Mouse (Mus musculus) fibroblast of lung, adult 2 months (primary cell): ENCODE data around the gene Tex261.
A peak's percentile ranks its signal among the peaks of the same experiment; 100 is the strongest.
"Not testable (repeated sequence)": the region's sequence is repeated elsewhere in the genome, so short reads cannot be mapped to it uniquely, and the experiment has no call there.

Experiments
- DNase-seq: peaks from one replicate; pipeline ENCODE4 v3.0.0-alpha.2; 2011; ENCODE audit warnings: low read depth

Gene Tex261

DNA sequence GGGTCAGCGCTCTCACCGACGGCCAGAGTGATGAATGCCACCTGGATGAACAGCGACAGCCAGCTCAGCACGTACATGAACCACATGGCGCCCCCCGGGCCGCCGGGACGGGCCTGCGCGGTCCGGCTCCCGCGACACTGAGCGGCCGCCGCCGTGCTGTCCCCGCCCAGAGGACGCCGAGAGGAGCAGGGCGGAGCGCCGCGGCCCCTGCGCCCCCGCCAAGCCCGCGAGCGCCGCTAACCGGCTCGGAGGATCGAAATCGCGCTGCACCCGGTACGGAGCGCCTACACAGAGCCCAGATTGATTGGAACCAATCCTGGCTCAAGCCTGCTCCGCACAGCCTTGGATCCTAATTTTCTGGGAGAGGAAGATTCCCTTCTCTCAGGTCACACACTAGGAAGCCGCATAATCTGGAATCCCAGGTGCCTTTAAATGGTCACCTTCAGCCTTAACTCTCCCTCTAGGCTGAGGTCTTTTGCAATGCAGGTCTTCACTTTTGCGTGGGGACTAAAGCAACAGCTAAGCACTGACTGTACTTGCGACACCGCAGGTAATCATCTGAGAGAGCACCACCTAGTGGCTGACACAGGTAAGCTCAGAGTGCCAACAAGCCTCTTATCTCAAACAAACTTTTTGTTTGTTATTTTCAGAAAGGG is at the start of gene Tex261:
Tex261 (minus strand) TSS at position 176 of the 656 bp plus-strand sequence.
- DNase-seq: peak; percentile 73

DNA sequence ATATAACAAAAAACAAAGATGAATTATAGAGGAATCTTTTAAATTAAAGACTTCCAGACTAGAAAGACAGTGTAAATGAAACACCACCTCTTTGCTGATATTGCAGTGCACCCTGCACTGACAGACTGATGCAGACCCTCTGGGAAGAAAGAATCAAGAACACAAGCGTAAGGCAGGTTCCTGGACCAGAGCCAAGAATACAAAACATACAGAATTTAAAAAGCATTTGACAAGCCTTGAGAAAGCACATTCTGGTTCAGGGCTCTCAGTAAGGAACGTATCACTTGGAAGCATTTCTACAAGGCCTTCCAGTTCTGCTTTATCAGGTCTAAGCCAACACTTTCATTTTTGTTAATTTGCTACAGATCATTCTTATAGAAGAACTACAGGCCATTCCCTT is 46.2 kb upstream of the Tex261 start:
- DNase-seq: no peak

DNA sequence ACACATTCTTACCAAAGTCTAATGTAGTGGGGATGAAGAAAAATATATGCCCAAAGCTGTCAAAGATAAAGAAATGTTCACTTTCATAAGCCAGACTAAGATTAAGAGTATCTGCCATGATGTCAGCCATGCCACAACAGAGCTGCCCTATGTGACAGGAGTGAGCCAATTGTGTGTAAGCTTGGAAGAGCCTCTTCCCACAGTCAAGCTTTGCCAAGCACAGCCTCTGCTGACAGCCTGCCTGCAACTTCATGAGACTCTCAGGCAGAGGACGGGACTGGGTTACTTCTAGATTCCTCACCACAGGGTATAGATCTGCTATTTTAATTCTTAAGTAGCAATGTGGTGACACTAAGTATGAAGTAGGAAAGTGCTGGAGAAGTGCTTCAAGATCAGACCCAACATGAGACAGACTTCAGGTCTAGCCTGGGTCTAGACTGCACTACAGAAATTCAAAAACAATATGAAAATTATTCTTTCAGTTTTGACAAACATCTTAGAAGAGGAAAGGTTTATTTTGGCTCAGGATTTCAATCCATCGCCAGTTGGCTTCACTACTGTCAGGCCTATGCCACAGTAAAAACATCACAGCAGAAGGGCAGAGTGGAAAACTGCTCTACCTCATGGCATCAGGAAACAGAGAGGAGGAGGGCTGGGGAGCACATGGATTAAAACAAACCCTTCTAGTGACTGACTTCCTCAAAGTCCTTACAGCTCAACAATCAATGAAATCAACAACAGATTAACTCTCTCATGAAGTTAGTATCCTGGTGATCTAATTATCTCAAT is 45.3 kb upstream of the Tex261 start:
- DNase-seq: peak; percentile 25

DNA sequence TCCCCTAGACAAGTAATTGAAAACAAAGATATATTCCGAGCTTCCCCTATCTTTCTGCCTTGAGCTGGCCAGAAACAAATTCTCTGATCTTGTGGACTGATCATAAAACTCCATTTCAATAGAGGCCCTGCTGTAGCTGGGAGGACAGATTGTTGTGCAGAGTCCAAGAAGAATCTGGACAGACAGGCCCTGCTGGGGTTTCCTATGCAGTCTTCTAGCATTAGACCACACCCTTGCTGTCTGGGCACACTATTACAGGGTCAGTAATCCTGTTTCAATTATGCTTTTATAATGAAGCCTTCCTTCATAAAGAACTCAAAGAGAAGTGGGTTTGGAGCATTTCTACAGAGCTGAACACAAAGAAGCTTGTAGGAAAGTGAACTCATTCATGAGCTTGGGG is 43.4 kb upstream of the Tex261 start:
- DNase-seq: no peak

DNA sequence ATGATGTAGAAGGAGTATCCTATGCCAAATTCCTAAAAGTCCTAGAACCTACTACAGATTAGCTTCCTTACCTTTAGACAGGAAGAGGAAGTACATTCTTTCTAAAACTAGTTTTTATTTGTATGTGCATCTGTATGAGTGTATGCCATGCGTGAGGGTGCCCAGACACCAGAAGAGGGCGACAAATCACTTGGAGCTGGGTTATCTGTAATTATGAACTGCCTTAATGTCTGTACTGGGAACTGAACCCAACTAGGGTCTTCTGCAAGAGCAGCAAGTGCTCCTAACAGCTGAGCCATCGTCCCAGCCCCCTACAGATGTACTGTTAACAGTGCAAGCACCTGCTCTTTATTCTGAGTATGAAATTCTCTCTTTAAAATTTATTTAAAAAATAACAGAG is 40.2 kb upstream of the Tex261 start:
- DNase-seq: no peak

DNA sequence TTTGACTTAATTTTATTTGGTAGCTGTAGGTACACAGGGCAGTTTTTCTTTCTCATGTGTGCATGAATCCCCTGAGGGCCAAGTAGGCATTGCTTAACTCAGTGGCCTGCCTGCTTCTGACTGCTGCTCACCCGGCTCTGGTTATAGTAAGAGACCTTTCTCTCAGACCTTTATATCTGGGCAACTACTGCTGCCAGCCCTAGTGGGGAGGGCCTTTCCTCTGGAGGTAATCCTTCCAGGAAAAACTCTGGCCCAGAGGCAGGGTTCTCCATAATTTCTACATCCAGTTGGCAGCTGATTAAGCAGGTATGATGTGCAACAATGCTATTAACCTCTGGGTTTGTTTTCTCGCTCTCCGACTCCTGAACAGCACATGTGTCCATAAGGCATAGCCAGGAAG is 27.2 kb upstream of the Tex261 start:
- DNase-seq: no peak

DNA sequence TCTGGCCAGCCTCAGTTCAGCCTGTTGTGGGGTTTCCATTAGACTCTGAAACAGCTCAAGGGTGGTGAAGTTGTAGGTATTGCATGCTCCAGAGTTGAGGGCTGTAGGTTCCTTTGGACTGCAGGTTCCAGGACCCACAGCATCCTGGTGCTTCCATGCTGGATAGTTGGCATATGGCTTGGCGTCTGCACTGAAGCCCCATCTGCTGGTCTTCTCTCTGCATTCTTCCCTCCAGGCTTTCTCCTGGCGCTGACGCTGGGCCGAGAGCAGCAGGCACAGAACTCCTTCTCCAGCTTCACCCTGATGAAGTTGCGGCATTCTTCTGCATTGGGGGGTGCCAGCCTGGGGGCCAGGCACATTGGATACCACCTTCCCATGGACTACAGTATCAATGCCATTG is 26.4 kb upstream of the Tex261 start:
- DNase-seq: no peak

DNA sequence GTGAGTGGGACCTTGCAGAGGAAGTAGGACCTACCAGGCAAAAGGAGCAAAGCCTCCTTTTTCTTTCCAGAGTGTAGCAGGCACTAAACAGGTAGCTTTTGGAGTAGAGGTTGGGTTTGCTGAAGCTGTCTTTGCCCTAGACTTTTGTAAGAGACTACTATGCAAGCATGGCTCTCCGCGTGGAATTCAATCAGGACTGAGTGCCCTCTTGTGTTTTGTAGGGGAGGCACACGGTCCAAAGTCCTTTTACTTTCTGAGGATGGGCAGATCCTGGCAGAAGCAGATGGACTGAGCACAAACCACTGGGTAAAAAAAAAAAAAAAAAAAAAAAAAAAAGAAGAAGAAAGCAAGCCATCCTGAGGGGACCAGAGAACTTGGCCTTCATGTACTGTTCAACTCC is 21.1 kb upstream of the Tex261 start:
- no peak for DNase-seq

DNA sequence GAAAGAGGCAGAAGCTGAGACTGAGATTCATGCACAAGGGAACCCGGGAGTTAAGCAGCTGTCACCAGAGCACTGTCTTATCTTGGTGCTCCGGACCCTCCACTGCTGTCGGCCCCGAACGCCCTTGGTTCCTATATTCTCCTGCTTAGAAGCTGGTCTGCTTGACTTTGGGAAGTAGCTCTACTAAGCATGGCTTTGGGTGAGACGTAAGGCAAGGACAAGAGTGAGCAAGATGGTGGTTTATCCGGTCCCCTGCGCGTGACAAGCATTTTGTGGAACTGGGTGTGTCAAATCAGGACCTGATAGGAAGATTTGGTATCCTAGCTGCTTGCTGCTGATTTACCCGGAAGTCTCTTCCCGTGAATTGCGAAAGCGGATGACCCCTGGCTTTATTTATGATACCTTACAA is 19.9 kb upstream of the Tex261 start:
- DNase-seq: no peak

DNA sequence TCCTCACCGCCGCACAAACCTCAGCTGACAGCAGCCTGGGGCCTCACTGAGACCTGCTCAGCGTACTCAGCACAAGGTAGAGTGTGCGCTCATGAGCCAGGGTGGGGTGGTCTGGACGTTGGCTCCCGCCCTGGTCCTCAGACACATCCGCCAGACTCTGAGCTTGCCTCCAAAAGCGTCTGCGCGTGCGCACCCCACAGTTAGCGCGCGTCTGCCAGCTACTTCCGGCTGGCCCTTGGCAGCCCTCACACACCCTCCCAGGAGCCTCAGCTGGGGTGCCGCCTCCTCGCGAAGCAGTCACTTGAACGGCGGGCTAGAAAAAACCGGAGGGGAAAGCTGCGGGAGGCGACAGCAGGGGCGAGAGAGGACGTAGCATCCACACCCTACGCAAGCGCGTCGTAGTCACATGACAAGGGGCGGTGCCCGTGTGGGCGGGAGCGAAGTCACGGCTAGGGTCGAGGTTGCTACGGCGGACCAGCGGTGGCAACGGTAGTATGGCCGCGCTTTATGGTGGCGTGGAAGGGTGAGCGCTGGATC is 19.2 kb upstream of the Tex261 start, which contains the start of gene Nagk:
Nagk (plus strand) TSS at position 223 of the 537 bp plus-strand sequence.
- peak; percentile 91 for DNase-seq

DNA sequence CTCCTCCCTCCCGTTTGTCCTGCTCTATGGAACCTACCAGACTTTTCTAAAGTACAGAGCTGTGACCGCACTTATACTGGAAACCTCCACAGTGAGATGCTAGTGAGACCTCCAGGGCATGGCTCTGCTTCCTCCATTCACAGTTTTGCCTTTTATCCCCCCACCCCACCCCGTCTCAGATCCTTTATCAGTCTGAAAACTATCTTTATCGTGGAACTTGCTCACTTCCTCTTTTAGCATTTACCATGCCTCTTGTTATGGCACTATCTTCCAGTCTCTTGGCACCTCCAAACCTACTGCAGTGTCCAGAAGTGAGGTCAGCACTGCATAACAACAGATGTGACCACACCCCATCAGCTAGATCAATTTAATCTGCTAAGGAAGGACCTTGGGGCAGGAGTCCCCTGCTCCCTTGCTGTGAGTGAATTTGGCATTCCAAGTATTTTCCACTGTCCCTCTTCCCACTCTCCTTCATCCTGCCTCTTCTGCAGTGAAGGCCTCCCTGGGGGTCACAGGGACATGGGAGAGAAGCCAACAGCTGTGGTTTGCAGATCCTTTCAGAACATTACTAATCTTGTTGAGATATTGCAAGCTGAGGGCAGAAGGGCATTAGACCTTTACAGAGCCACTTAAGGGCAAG is 15.8 kb upstream of the Tex261 start:
- DNase-seq: no peak

DNA sequence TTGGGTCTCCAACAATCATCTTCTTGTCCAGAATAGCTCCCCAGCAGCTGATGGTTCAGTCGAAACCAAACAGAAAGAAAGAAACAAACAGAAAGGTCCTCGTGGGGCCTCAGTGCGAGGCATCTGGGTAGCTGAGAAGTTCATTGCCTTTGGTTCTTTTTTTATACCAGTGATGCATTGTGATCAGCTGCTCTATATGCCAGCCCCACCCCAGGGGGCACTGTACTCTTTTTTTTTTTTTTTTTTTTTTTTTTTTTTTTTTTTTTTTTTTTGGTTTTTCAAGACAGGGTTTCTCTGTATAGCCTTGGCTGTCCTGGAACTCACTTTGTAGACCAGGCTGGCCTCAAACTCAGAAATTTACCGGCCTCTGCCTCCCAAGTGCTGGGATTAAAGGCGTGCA is 14.9 kb upstream of the Tex261 start:
- not testable (repeated sequence) for DNase-seq

DNA sequence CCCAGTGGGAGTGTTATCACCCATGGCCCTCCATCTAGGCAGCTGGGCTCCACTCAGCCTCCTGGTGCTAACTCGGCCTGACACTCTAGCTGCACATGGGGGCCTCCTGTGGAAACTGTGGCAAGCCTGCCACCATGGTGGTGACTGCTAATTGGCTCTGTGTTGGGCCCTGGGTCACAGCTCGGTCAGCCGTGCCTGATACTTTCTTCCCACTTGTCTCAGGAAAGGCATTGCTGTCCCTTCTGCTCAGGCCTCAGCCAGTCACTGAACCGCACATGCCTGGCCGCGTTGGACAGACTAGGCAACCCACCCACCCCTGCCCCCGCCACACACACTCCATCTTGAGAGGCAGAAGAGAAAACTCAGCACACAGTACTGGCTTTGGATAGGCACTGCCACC is 12.9 kb upstream of the Tex261 start:
- no peak for DNase-seq

DNA sequence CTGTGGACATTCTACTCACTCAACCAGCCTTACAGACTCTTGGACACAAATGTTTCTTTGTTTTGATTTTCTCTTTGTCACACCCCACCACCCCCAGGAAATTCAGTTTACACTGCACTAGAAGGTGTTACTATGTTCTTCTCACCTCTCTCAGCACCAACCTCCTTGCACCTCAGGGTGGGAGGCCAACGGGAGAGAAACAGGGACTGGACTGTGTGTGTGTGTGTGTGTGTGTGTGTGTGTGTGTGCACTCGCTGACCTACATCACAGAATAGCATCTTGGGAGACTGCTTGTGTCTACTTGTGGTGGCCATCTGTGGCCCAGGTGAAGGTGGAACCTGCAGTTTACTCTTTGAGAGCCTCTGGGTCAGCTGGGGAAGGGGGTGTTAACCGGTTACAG is 10.8 kb upstream of the Tex261 start:
- no peak for DNase-seq

DNA sequence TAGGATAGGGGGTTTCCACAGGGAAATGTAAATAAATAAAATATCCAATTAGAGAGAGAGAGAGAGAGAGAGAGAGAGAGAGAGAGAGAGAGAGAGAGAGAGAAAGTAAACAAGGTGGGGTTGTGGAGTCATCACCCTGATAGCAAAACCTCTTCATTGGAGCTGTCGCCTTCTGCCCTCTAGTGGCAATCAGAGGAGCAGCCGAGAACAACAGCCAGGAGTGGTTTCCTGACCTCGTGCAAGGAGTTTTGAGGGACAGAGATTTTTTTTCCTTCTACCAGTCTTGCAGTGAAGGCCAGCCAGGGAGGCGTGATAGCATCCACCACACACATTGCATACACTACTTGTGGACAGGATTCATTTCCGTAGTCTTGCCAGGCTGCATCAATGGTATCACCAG is 3.4 kb upstream of the Tex261 start:
- peak; percentile 36 for DNase-seq

DNA sequence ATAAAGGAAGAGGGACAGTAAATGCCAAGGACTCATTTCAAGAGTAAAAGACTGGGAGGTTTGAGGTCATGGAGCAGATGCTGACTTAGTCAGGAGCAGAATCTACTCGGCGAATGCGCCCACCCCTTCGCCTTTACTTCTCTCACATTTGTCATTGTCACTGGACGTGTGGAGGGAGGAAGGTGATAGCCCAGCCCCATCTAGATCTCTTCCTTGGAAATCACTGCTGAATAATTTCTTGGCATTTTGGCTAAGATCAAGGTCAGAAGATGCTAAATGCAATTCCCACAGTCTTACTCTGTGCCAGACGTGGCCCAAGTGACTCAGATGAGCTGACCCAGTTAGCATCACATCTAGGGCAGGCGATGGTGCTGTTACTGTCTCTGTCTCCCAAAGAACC is 2.7 kb upstream of the Tex261 start:
- no peak for DNase-seq

DNA sequence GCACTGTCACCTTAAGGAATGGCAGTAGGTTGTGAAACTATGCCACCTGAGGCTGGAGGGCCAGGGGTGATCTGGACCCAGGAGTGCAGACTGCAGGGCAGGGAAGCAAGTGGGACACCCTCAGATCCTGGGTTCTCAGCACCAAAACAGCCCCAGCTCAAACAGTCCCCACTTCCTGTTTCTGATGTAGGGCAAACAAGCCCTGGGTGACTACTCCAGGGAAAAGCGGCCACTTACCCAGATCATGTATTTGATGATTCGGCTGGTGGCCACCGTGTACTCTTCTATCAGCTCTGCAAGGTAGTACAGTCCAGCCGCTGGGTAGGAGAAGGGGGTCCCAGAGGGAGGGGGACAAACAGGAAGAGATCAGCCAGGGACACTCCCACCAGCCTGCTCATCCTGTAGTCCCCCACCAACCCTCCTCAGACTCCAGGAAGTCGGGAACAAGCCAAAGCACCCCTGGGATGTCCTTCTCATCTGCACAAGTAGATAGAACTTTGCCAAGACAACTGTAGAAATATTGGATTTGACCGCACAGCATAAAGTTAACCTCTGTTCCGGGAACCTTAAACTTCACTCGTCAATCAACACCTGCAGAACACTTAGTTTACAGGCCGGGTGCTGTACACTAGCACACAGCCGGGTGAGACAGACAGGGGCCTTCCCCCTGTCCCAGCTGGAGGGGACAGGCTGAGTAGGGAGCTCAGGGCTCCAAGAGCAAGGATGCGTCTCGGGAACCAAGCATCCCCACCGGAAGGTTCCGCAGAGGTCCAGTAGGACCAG is 641 bp downstream of the Tex261 start:
- no peak for DNase-seq

DNA sequence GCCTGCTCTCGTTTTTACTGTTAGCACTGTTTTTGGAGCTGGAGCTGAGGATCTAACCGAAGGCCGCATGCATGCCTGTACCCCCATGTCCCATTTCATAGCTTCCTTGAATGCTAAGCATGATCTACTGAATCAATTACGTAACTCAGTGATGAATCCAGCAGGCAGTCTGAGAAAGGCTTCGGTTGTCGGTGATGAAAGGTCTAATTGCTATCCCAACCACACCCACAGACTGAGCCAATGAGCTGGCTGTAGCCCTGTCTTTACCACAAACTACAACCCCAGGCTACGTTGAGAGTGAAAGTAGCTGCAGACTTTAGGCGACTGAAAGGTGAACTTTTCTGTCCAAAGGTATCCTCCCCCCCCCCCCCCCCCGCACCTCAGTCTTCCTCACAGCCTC is 1.5 kb downstream of the Tex261 start:
- peak; percentile 43 for DNase-seq

DNA sequence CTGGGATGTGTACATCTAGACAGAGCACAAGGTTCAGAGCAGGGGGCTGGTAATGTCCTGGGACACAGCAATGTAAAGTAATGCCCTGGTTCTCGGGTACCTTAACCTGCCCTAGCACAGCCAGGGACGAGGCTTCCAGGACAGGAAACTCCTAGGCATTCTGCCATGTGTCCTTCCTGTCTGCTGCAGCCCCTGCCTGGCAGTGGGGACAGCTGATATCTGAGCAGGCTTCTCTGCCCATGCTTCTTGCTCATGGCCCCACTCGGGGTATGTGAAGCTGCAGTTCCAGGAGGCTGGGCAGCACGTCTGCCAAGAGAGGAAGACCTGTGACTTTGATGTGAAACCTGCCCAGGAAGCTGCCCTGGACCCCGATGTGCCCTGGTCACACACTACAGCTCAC is 7.1 kb downstream of the Tex261 start:
- no peak for DNase-seq

DNA sequence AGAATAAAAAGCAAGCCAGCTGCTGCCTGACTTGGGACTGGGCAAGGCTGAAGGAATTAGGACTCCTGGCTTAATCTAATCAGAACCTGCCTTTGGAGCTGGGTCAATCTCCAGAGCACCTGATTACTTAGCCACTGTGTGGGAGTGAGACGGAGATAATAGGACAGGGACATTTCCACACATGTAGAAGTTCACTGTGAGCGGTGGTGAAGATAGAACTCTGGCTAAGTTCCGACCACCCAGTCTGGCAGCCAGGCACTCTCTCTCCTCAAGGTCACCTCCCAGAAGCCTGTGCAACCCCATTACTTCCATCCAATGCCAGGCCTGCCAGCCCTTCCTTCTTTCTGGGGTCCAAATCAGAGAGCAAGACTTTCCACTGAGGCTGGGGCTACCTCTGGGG is 8.6 kb downstream of the Tex261 start:
- no peak for DNase-seq

DNA sequence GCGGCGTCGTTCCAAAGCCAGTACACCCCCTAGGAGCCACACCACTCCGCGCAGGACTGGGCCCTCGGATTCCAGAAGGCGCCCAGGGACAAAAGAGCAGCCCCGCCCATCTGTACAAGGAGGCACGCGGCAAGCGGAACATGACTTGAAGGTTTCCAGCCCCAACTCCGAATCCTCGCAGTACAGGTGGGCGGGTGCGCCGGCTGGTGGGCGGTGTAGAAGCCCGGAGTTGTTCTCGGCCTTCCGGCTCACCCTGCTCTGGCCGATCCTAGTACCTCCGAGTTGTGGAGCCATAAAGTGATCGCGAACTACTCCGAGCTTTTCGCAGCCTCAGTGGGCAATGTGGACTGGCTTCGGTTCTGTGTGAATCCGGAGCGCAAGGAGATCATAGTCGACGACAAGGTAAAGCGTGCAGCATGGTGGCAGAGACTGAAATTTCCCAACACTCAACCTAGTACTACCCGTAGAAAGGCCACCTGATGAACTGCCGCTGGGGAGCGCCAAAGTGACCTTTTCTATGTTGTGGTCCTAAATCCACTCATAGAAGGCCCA is 12.7 kb downstream of the Tex261 start:
- DNase-seq: no peak

DNA sequence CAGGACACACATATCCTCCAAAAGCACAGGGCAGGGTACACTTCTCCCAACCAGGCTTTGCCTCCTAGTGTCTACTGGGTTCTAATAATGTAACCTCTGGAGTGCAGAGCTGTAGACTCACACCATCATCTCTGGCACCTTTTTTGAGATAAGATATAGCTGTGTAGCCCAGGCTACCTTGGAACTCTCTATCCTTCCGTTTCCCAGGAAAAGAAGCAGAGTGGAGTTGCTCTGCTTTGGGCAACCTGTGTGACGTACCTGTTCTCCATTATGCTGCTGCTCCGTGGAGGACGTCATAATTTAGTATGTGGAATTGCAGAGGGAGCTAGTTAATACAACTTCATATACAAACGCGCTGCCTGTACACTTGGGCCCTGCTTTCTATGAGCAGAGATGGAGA is 13.3 kb downstream of the Tex261 start, which contains the start of gene Ankrd53:
Ankrd53 (plus strand) TSS at position 301 of the 400 bp plus-strand sequence.
- DNase-seq: no peak
